Mouse (Mus musculus) embryonic facial prominence, embryonic 13.5 days (tissue): Measurements from ENCODE around the gene Olfr983. TPM values are rescaled to one million over a fixed set of nuclear protein-coding genes. Genes with fewer than 3 reads are reported as not detected.

Experiments
- ATAC-seq: fragments of 200-750 bp; cut with Nextera tagmentation; 2 replicates; pipeline ENCODE4 v1.8.0; 2017; ENCODE audit warnings: low read depth; ENCODE audit not compliant: insufficient number of reproducible peaks, insufficient read depth, low FRiP score, low TSS enrichment
- H3K27ac ChIP-seq: fragments of 300-500 bp; sonication (generic); 2 replicates; pipeline ENCODE4 v1.5.1; 2015; ENCODE audit warnings: moderate library complexity, mild to moderate bottlenecking, inconsistent platforms
- H3K27me3 ChIP-seq: fragments of 300-500 bp; sonication (generic); 2 replicates; pipeline ENCODE4 v1.6.1; 2015; ENCODE audit warnings: mild to moderate bottlenecking, inconsistent platforms
- H3K36me3 ChIP-seq: fragments of 300-500 bp; sonication (generic); 2 replicates; pipeline ENCODE4 v1.6.1; 2015; ENCODE audit warnings: mild to moderate bottlenecking, inconsistent platforms
- H3K4me1 ChIP-seq: fragments of 300-500 bp; sonication (generic); 2 replicates; pipeline ENCODE4 v1.6.1; 2015; ENCODE audit warnings: inconsistent platforms
- H3K4me2 ChIP-seq: fragments of 300-500 bp; sonication (generic); 2 replicates; pipeline ENCODE4 v1.6.1; 2015; ENCODE audit warnings: moderate library complexity, mild to moderate bottlenecking, inconsistent platforms
- H3K4me3 ChIP-seq: fragments of 300-500 bp; sonication (generic); 2 replicates; pipeline ENCODE4 v1.5.1; 2015; ENCODE audit warnings: mild to moderate bottlenecking, inconsistent platforms
- H3K9ac ChIP-seq: fragments of 300-500 bp; sonication (generic); 2 replicates; pipeline ENCODE4 v1.6.1; 2015; ENCODE audit warnings: mild to moderate bottlenecking, inconsistent platforms
- H3K9me3 ChIP-seq: fragments of 300-500 bp; sonication (generic); 2 replicates; pipeline ENCODE4 v1.6.1; 2016; ENCODE audit warnings: inconsistent platforms
- WGBS: fragments of 180-500 bp; shearing (Covaris S2); methylation state at CpG from one replicate; pipeline ENCODE4 v1.1.7; 2015; ENCODE audit warnings: mixed read lengths; 5-methylcytosine and 5-hydroxymethylcytosine counted together
- polyA plus RNA-seq: library from polyadenylated mRNA; unstranded; fragments of >200 nt; fragmentation: Nextera tagmentation; extraction: Ambion mirVana; gene quantifications from 2 replicates; pipeline ENCODE4 v1.2.1, GENCODE M21; 2015

Olfr983 gene
- polyA plus RNA-seq: not detected in 2 replicates

- 71% methylated on average over 2 of the region's 2 CpGs for WGBS
- H3K9me3 ChIP-seq: no peaks in the 10 kb centered on the region
- H3K4me2 ChIP-seq: no peak within 1 kb of the TSS
- ATAC-seq: no peak
- H3K36me3 ChIP-seq: no peaks in the 10 kb centered on the region
- H3K9ac ChIP-seq: no peak within 1 kb of the TSS
- no peaks in the 10 kb centered on the region for H3K27me3 ChIP-seq
- no peaks in the 10 kb centered on the region for H3K4me1 ChIP-seq
- no peak within 1 kb of the TSS for H3K27ac ChIP-seq
- H3K4me3 ChIP-seq: no peak within 1 kb of the TSS
These were observed at the start of gene Olfr983 for GRCm38 (mm10) chr9:40093495-40093894. Olfr983 (minus strand) TSS chr9:40093595.

DNA sequence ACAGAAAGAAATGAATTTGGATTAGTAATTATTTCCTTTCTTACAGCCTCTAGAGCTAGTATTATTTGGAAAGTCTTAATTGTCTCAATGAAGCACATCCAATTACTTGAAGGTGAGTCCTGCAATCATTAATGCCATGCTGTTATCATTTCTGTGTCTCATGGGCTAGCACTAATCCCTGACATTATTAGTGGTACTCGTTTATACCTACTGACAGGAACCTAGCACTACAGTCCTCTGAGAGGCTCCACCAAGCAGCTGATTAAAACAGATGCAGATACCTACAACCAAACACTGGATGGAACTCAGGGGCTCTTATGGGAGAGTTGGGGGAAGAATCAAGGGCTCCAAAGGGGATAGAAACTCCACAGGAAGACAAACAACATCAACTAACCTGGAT, 48.1 kb upstream of the Olfr983 start:
- no peak for ATAC-seq
- no peaks in the 10 kb centered on the region for H3K36me3 ChIP-seq
- H3K9me3 ChIP-seq: no peaks in the 10 kb centered on the region
- H3K4me1 ChIP-seq: no peaks in the 10 kb centered on the region
- no peak overlapping the region for H3K27ac ChIP-seq
- H3K4me2 ChIP-seq: no peak overlapping the region
- H3K27me3 ChIP-seq: no peaks in the 10 kb centered on the region
- 42% methylated on average over 1 of the region's 1 CpGs for WGBS
- no peak overlapping the region for H3K4me3 ChIP-seq
- H3K9ac ChIP-seq: no peak overlapping the region

- H3K27ac ChIP-seq: no peak overlapping the region
- no peak overlapping the region for H3K4me2 ChIP-seq
- no peak overlapping the region for H3K4me3 ChIP-seq
- no peaks in the 10 kb centered on the region for H3K36me3 ChIP-seq
- H3K27me3 ChIP-seq: no peaks in the 10 kb centered on the region
- no peaks in the 10 kb centered on the region for H3K9me3 ChIP-seq
- ATAC-seq: no peak
- 74% methylated on average over 4 of the region's 4 CpGs for WGBS
- H3K9ac ChIP-seq: no peak overlapping the region
- H3K4me1 ChIP-seq: no peaks in the 10 kb centered on the region
These were observed 46.1 kb upstream of the Olfr983 start for GRCm38 (mm10) chr9:40139484-40139883.

DNA sequence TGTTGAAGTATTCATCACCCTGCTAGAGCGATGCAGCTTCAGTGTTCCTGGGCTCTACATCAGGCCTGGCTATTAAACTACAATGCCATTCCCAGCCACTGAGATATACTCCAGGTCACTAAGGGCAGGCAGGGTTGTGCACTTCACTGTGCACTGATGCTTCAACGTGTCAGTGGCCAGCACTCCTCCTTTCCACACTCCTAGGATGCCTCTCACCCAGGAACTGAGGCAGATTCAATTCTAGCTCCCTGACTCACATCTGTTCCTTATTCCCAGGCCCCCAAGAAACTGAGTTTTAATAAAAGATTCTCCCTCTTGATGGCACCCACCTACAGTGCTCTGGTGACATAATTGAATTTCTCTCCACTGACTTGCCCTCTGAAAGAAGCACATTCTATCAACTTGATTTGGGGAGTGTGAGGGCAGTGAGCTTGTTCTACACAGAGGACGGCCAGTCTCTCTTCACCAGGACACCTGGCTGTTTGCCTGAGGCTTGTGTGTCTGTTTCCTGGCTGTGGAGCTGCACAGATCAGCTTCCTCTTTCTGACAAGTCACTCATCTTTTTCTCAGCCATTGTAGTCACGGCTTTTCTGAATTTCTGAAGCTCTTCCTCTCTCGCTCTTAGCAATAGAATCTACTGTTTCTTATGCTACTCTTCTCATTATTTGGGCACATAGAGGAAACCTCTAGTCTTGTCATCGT, 43.7 kb upstream of the Olfr983 start:
- 74% methylated on average over 6 of the region's 6 CpGs for WGBS
- H3K4me2 ChIP-seq: no peak overlapping the region
- H3K27me3 ChIP-seq: no peaks in the 10 kb centered on the region
- no peak overlapping the region for H3K9ac ChIP-seq
- H3K4me1 ChIP-seq: no peaks in the 10 kb centered on the region
- no peak overlapping the region for H3K4me3 ChIP-seq
- no peak overlapping the region for H3K27ac ChIP-seq
- no peak for ATAC-seq
- no peaks in the 10 kb centered on the region for H3K9me3 ChIP-seq
- H3K36me3 ChIP-seq: no peaks in the 10 kb centered on the region

GRCm38 (mm10) chr9:40130556-40130955, 37.2 kb upstream of the Olfr983 start:
- 94% methylated on average over 1 of the region's 1 CpGs for WGBS
- Histone ChIP-seq H3K9ac (no peak overlapping the region), H3K27me3 (no peaks in the 10 kb centered on the region), H3K4me3 (no peak overlapping the region), H3K9me3 (no peaks in the 10 kb centered on the region), H3K4me2 (no peak overlapping the region), H3K36me3 (no peaks in the 10 kb centered on the region), H3K27ac (no peak overlapping the region), H3K4me1 (no peaks in the 10 kb centered on the region)
- no peak for ATAC-seq

GRCm38 (mm10) chr9:40130084-40130483, 36.7 kb upstream of the Olfr983 start, which contains the start of gene Olfr985:
Olfr985 (minus strand) TSS chr9:40130184.
- WGBS: 92% methylated on average over 1 of the region's 1 CpGs
- Histone ChIP-seq H3K4me3 (no peak within 1 kb of the TSS), H3K4me1 (no peaks in the 10 kb centered on the region), H3K4me2 (no peak within 1 kb of the TSS), H3K36me3 (no peaks in the 10 kb centered on the region), H3K27me3 (no peaks in the 10 kb centered on the region), H3K27ac (no peak within 1 kb of the TSS), H3K9ac (no peak within 1 kb of the TSS), H3K9me3 (no peaks in the 10 kb centered on the region)
- ATAC-seq: no peak

DNA sequence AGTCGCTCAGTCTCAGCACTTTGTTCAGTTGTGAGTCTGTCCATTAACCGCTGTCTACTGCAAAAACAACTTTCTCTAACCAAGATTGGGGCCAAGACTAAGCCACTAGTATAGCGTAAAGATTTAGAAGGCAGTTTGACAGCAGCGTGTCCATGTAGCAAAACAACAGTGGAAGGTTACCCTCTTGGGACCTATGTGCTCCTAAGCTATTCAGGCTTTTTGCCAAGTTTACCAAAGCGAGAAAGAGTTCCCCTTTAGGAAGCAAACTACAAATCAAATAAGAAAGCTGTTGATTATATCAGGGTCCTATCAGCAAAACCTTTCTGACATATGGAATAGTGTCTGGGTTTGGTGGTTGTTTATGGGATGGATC, 23.9 kb upstream of the Olfr983 start:
- H3K36me3 ChIP-seq: no peaks in the 10 kb centered on the region
- H3K9me3 ChIP-seq: no peaks in the 10 kb centered on the region
- H3K27me3 ChIP-seq: no peaks in the 10 kb centered on the region
- peak overlapping the region; percentile 33 for H3K4me2 ChIP-seq
- H3K27ac ChIP-seq: no peak overlapping the region
- peaks cover 7% of the 10 kb centered on the region; the same call in 1 of the 2 replicates for H3K4me1 ChIP-seq
- no peak overlapping the region for H3K4me3 ChIP-seq
- H3K9ac ChIP-seq: no peak overlapping the region
- 59% methylated on average over 5 of the region's 5 CpGs for WGBS
- ATAC-seq: no peak

- no peak for ATAC-seq
- WGBS: 45% methylated on average over 10 of the region's 10 CpGs
- H3K4me2 ChIP-seq: peak overlapping the region; percentile 33
- no peak overlapping the region for H3K4me3 ChIP-seq
- no peaks in the 10 kb centered on the region for H3K9me3 ChIP-seq
- peaks cover 7% of the 10 kb centered on the region; the same call in 1 of the 2 replicates for H3K4me1 ChIP-seq
- no peak overlapping the region for H3K9ac ChIP-seq
- no peaks in the 10 kb centered on the region for H3K36me3 ChIP-seq
- H3K27me3 ChIP-seq: no peaks in the 10 kb centered on the region
- no peak overlapping the region for H3K27ac ChIP-seq
These were observed 23.4 kb upstream of the Olfr983 start for GRCm38 (mm10) chr9:40116645-40117286.

DNA sequence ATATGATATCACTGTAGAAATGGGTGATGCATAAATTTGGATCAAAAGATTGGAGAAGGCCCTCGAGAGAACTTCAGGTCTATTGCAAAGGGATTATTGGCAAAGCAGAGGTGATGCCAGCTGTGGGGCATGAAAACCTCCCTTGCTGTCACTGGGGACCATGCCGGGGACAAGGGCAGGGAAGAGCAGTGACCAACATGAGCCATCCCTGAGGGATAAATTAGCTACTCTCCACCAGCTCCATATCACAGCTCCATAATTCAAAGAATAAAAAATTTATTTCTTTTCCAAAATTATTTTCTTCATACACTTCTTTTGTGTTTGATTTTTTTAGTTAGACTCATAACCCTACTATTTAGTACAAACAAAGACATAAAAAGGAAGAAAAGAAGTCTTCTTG, 20.7 kb upstream of the Olfr983 start, which contains the start of gene Olfr984:
Gene Olfr984, minus strand, starts transcription at position 101 of the 400 bp plus-strand sequence.
- no peak within 1 kb of the TSS for H3K4me2 ChIP-seq
- peaks cover 7% of the 10 kb centered on the region; the same call in 1 of the 2 replicates for H3K4me1 ChIP-seq
- no peak within 1 kb of the TSS for H3K4me3 ChIP-seq
- H3K9ac ChIP-seq: no peak within 1 kb of the TSS
- 82% methylated on average over 2 of the region's 2 CpGs for WGBS
- no peaks in the 10 kb centered on the region for H3K27me3 ChIP-seq
- no peak for ATAC-seq
- H3K9me3 ChIP-seq: no peaks in the 10 kb centered on the region
- H3K27ac ChIP-seq: no peak within 1 kb of the TSS
- H3K36me3 ChIP-seq: no peaks in the 10 kb centered on the region

DNA sequence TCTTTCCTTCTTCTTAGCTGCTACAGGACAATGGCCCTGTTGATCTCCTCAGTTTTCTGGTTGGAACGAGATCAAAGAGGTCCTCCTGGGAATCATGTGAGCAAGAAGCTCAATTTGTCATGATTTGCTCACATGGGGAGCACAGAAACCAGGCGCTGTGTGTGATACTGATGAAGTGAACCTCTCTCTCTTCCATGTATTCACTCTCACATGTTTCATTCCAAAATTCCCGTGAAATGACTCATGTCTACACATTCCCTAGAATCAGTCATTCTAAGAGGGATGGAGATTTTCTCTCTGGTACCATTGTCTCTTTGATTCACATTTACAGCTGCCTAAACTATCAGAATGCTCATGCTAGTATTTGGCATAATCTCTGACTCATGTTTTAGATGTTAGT, 1.4 kb upstream of the Olfr983 start:
- H3K9me3 ChIP-seq: no peaks in the 10 kb centered on the region
- 46% methylated on average over 3 of the region's 3 CpGs for WGBS
- H3K27me3 ChIP-seq: no peaks in the 10 kb centered on the region
- H3K36me3 ChIP-seq: no peaks in the 10 kb centered on the region
- no peak overlapping the region for H3K9ac ChIP-seq
- H3K4me1 ChIP-seq: no peaks in the 10 kb centered on the region
- ATAC-seq: no peak
- no peak overlapping the region for H3K4me2 ChIP-seq
- H3K4me3 ChIP-seq: no peak overlapping the region
- no peak overlapping the region for H3K27ac ChIP-seq

DNA sequence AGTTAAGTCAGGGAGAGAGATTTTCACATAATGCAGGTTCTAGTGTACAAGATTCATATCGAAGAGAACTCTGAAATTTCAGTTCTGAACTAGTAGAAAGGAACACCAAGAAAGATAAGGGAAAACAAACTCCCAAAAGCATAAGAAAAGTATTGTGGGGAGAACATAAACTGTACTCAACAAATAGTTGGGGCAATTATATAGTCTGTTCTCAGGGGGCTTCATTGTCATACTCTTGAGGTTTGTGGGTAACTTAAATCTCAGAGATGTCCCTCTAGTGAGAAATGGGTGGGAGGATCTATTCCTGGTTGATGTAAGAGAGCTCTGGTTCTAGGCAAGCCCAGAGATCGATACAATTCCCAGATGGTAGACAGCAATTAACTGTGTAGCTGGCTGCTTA, 19.9 kb downstream of the Olfr983 start, which contains the start of gene Olfr982:
Gene Olfr982, plus strand, starts transcription at position 301 of the 400 bp plus-strand sequence.
- Histone ChIP-seq H3K4me2 (no peak within 1 kb of the TSS), H3K4me1 (no peaks in the 10 kb centered on the region), H3K27ac (no peak within 1 kb of the TSS), H3K36me3 (no peaks in the 10 kb centered on the region), H3K27me3 (no peaks in the 10 kb centered on the region), H3K4me3 (no peak within 1 kb of the TSS), H3K9ac (no peak within 1 kb of the TSS), H3K9me3 (no peaks in the 10 kb centered on the region)
- ATAC-seq: no peak
- 74% methylated on average over 2 of the region's 2 CpGs for whole genome bisulfite sequencing

DNA sequence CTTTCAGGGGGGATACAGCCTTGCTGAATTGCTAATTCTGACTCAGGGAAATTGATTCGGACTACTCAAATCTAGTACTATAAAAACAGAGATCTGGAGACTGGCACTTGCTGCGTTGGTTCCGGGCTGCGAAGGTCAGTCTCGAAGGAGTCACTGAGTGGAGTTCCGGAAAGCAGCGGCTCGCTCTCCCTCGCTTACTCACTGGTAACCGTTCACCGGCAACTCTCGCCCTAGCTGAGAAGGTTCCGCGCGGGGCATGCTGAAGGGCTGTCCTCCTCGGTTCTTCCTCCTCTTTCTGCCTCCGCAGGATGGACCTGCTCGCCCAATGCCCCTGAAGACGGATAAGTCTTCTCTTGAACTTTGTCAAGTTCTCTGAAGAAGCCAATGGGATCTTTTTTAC, 43.3 kb downstream of the Olfr983 start:
- Histone ChIP-seq H3K27ac (no peak overlapping the region), H3K4me1 (no peaks in the 10 kb centered on the region), H3K9ac (no peak overlapping the region), H3K4me2 (no peak overlapping the region), H3K9me3 (no peaks in the 10 kb centered on the region), H3K36me3 (no peaks in the 10 kb centered on the region), H3K4me3 (no peak overlapping the region), H3K27me3 (no peaks in the 10 kb centered on the region)
- no peak for ATAC-seq
- WGBS: 90% methylated on average over 19 of the region's 19 CpGs
